Mouse (Mus musculus): Measurements from ENCODE around the gene Gpr37l1. TPM values are rescaled to one million over a fixed set of nuclear protein-coding genes. Genes with fewer than 3 reads are reported as not detected.
"Not testable (repeated sequence)": the region's sequence is repeated elsewhere in the genome, so short reads cannot be mapped to it uniquely, and the experiment has no call there.

The Gpr37l1 gene
- polyA plus RNA-seq, 1 experiment from 2014 or later, result not detected

DNA sequence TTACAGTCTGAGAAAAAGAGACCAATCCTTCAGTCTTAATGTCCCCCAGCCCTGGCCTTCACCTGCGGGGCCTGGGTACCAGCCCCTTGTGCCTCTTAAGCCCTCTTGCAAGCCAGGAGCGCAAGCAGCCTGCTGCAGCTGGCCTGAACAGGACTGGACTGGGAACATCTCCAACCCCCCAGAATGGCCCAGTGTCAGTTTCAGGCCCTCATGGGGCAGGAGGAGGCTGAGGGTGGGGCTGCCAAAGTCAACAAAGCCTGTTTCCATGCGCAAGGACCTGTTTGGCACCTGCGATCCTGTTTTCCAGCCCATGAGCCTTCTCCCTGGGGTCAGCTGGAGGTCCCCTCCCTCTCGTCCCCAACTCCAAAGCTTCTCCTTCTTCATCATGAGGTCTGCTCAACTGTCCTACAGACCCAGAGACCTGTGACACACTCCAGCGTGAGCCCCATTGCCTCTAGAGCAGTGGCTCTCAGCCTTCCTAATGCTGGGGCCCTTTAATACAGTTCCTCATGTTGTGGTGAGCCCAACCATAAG is 28.5 kb upstream of the Gpr37l1 start:
- WGBS, result 87% methylated on average over 6 of the region's 6 CpGs
- H3K4me2 ChIP-seq (replicated peaks), result no peak overlapping the region
- ATAC-seq (ENCODE audit: insufficient number of reproducible peaks, low FRiP score, low TSS enrichment, low read depth), result no peak

GRCm38 (mm10) chr1:135194335-135194734 is 26.9 kb upstream of the Gpr37l1 start:
- not testable (repeated sequence) for ATAC-seq (ENCODE audit: insufficient number of reproducible peaks, low FRiP score, low TSS enrichment, low read depth); H3K9ac ChIP-seq; H3K36me3 ChIP-seq; H3K9me3 ChIP-seq (replicated peaks); H3K27ac ChIP-seq (replicated peaks); H3K4me3 ChIP-seq (replicated peaks); H3K27me3 ChIP-seq; H3K4me2 ChIP-seq (replicated peaks)
- 71% methylated on average over 5 of the region's 5 CpGs for WGBS
- peaks cover 14% of the 10 kb centered on the region for H3K4me1 ChIP-seq

More for the DNA sequence above, 28.5 kb upstream of the Gpr37l1 start:
- H3K36me3 ChIP-seq, result no peaks in the 10 kb centered on the region
- no peak overlapping the region for H3K9ac ChIP-seq
- H3K27ac ChIP-seq (replicated peaks), result no peak overlapping the region
- no peak overlapping the region for H3K4me3 ChIP-seq (replicated peaks)
- H3K27me3 ChIP-seq, result no peaks in the 10 kb centered on the region
- no peaks in the 10 kb centered on the region for H3K9me3 ChIP-seq (replicated peaks)
- peaks cover 18% of the 10 kb centered on the region for H3K4me1 ChIP-seq

- no peak for ATAC-seq (ENCODE audit: insufficient number of reproducible peaks, low FRiP score, low TSS enrichment, low read depth)
- Histone ChIP-seq H3K27me3 (no peaks in the 10 kb centered on the region), H3K9ac (no peak overlapping the region), H3K9me3 (replicated peaks) (no peaks in the 10 kb centered on the region), H3K4me2 (replicated peaks) (no peak overlapping the region), H3K4me3 (replicated peaks) (no peak overlapping the region), H3K4me1 (no peaks in the 10 kb centered on the region; the same call in 1 of the 2 replicates), H3K27ac (replicated peaks) (no peak overlapping the region), H3K36me3 (no peaks in the 10 kb centered on the region)
- WGBS, result 82% methylated on average over 4 of the region's 4 CpGs
Measured at GRCm38 (mm10) chr1:135189186-135189585, 21.7 kb upstream of the Gpr37l1 start.

DNA sequence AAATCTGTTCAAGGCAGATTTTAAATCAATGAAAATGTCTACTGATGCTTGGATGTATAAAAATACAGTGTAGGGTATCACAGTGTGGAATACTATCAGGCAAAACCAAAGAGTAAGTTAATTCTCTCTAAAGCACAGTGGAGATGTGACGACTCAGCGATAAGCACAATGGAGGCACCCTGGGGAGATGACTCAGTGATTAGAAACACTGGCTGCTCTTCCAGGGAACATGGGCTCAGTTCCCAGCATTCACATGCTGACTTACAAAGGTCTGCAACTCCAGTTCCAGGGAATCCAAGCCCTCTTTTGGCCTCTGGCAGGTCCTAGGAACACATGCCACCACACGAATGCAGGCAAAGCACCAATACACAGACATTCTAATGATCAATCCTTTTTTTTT is 20.7 kb upstream of the Gpr37l1 start:
- peaks cover 6% of the 10 kb centered on the region; the same call in 1 of the 2 replicates for H3K4me1 ChIP-seq
- H3K9me3 ChIP-seq (replicated peaks), result no peaks in the 10 kb centered on the region
- H3K9ac ChIP-seq, result no peak overlapping the region
- no peaks in the 10 kb centered on the region for H3K36me3 ChIP-seq
- no peak overlapping the region for H3K27ac ChIP-seq (replicated peaks)
- H3K27me3 ChIP-seq, result no peaks in the 10 kb centered on the region
- ATAC-seq (ENCODE audit: insufficient number of reproducible peaks, low FRiP score, low TSS enrichment, low read depth), result no peak
- 24% methylated on average over 3 of the region's 3 CpGs for WGBS
- H3K4me3 ChIP-seq (replicated peaks), result no peak overlapping the region
- no peak overlapping the region for H3K4me2 ChIP-seq (replicated peaks)

DNA sequence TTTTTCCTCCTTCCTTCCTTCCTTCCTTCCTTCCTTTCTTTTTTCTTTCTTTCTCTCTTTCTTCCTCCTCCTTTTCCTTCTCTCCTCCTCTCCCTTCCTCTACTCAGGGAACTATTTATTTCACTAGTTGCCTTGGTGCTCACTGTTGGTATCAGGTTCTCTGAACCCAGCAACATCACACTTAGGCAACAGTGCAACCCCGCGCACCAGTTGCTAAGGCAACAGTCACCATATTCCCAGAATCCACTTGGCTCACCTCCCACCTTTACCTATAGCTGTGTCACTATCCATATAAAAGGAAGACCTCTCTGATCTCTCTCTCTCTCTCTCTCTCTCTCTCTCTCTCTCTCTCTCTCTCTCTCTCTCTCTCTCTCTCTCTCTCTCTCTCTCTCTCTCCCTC is 19.5 kb upstream of the Gpr37l1 start:
- not testable (repeated sequence) for H3K9me3 ChIP-seq (replicated peaks)

DNA sequence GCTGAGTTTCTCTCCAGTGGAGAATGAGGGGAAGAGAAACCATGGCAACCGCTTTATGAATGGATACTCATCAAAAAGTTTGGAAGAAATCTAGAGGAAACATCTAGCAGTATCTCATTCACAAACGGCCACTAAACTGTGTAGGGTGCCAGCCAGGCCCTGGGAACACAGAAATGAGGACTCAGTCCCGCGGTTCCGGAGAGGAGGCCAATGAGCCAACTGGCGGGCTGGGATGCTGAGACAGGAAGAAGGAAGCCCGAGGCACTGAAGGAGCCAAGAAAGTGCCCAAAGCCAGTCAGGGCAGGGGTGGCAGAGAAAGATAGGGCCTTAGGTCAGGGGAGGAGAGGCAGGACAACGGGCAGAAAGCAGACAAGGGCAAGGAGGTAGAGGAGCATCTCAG is 18.9 kb upstream of the Gpr37l1 start:
- Histone ChIP-seq H3K4me2 (replicated peaks) (no peak overlapping the region), H3K9me3 (replicated peaks) (no peaks in the 10 kb centered on the region), H3K36me3 (no peaks in the 10 kb centered on the region), H3K4me1 (peaks cover 9% of the 10 kb centered on the region; the same call in 1 of the 2 replicates), H3K4me3 (replicated peaks) (no peak overlapping the region), H3K9ac (no peak overlapping the region), H3K27ac (replicated peaks) (no peak overlapping the region), H3K27me3 (no peaks in the 10 kb centered on the region)
- WGBS, result 38% methylated on average over 8 of the region's 8 CpGs
- ATAC-seq (ENCODE audit: insufficient number of reproducible peaks, low FRiP score, low TSS enrichment, low read depth), result no peak

More for the DNA sequence above, 19.5 kb upstream of the Gpr37l1 start:
- ATAC-seq (ENCODE audit: insufficient number of reproducible peaks, low FRiP score, low TSS enrichment, low read depth); H3K27me3 ChIP-seq; H3K9ac ChIP-seq; H3K4me2 ChIP-seq (replicated peaks); H3K4me3 ChIP-seq (replicated peaks); H3K4me1 ChIP-seq; H3K36me3 ChIP-seq; H3K27ac ChIP-seq (replicated peaks): not testable (repeated sequence)
- 38% methylated on average over 2 of the region's 2 CpGs for WGBS

DNA sequence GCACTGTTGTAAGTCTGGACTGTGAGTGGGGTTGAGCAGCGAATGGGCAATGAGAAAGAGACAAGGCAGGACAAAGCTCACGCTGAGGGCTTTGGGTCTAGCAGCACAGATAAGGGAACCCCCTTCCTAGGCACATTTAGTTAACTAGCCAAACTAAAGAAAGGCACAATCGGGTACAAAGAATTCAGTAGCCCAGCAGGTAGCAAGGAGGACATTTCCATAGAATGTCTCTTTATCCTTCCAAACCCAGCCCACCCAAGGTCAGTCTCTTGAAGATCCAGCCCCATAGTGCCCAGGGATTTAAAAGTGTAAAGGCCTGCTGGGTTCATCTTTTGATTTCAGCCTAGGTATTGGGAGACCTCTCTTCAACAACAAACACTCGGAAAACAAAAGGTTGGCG is 18.5 kb upstream of the Gpr37l1 start:
- WGBS, result 51% methylated on average over 5 of the region's 5 CpGs

GRCm38 (mm10) chr1:135183941-135184570 is 16.6 kb upstream of the Gpr37l1 start:
- peak overlapping the region; percentile 30; the same call in 1 of the 2 replicates for H3K27ac ChIP-seq (replicated peaks)
- H3K4me2 ChIP-seq (replicated peaks), result no peak overlapping the region
- WGBS, result 52% methylated on average over 11 of the region's 11 CpGs
- ATAC-seq (ENCODE audit: insufficient number of reproducible peaks, low FRiP score, low TSS enrichment, low read depth), result peak; percentile 34; the same call in 1 of the 2 replicates
- H3K4me1 ChIP-seq, result peaks cover 9% of the 10 kb centered on the region; the same call in 1 of the 2 replicates
- H3K36me3 ChIP-seq, result no peaks in the 10 kb centered on the region
- no peak overlapping the region for H3K9ac ChIP-seq
- H3K27me3 ChIP-seq, result no peaks in the 10 kb centered on the region
- H3K9me3 ChIP-seq (replicated peaks), result no peaks in the 10 kb centered on the region
- H3K4me3 ChIP-seq (replicated peaks), result no peak overlapping the region

More for the DNA sequence above, 18.5 kb upstream of the Gpr37l1 start:
- H3K36me3 ChIP-seq, result no peaks in the 10 kb centered on the region
- no peak overlapping the region for H3K27ac ChIP-seq (replicated peaks)
- H3K9me3 ChIP-seq (replicated peaks), result no peaks in the 10 kb centered on the region
- H3K4me2 ChIP-seq (replicated peaks), result no peak overlapping the region
- H3K27me3 ChIP-seq, result no peaks in the 10 kb centered on the region
- H3K4me1 ChIP-seq, result peaks cover 9% of the 10 kb centered on the region; the same call in 1 of the 2 replicates
- no peak for ATAC-seq (ENCODE audit: insufficient number of reproducible peaks, low FRiP score, low TSS enrichment, low read depth)
- H3K4me3 ChIP-seq (replicated peaks), result no peak overlapping the region
- H3K9ac ChIP-seq, result no peak overlapping the region

- H3K36me3 ChIP-seq, result no peaks in the 10 kb centered on the region
- no peak overlapping the region for H3K27ac ChIP-seq (replicated peaks)
- no peaks in the 10 kb centered on the region for H3K27me3 ChIP-seq
- peaks cover 9% of the 10 kb centered on the region; the same call in 1 of the 2 replicates for H3K4me1 ChIP-seq
- no peak overlapping the region for H3K9ac ChIP-seq
- 71% methylated on average over 4 of the region's 4 CpGs for WGBS
- ATAC-seq (ENCODE audit: insufficient number of reproducible peaks, low FRiP score, low TSS enrichment, low read depth), result 0 out of 2 replicates have a peak, but pooled peaks have one; percentile 25
- no peak overlapping the region for H3K4me2 ChIP-seq (replicated peaks)
- no peaks in the 10 kb centered on the region for H3K9me3 ChIP-seq (replicated peaks)
- no peak overlapping the region for H3K4me3 ChIP-seq (replicated peaks)
Measured at GRCm38 (mm10) chr1:135183448-135183847, 16.0 kb upstream of the Gpr37l1 start.

DNA sequence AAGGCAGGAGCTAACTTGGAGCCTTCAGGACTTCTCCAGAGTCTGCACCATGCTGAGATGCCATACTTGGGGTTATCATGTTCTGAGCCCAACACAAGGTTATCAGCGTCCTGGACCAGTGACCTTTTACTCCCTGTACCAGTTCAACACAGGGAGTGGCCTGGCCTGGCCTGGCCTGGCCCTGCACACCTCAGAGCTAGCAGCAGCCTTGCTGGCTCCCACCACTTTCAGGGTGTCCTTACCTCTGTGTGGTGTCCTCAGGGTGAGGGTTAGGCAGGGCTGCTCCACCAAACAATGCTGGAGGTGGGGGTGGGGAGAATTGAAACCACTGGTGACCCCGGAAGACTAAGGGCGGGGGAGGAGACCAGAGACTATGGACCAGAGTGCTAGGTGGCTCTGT is 15.5 kb upstream of the Gpr37l1 start:
- 65% methylated on average over 3 of the region's 3 CpGs for WGBS

DNA sequence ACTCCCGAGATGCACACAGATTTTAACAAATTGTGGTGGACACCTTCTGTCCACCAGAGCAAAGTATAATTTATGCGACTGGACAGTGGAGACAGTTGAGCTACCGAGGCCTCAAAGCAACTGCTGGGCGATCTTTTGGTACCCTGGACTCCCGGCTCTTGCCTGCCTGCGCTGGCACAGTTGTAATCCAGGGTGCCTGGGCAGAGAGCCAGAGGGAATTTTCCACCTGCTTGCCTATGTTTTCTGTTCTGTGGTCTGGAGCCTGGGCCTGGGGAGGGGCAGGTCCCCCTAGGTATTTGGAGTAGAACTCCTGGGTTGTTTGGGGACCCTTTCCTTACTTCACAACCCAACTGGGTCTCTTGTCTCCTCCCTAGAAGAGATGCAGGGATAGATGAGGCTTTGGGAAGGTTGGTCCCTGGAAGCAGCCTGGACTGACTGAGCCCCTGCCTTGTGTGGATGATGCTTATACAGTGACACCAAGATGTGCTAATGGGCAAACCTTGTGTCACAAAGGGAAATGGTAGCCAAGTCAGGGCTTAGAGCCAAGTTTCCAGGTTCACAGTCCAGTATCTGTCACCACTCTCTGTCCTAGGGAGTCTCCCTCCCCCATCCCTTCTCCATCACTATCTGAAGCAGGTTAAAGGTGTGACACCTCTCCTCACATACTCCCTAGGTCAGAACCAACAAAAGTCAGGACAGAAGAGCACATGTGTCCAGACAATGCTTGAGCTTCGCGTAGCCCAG is 14.6 kb upstream of the Gpr37l1 start:
- no peak overlapping the region for H3K27ac ChIP-seq (replicated peaks)
- no peak overlapping the region for H3K4me2 ChIP-seq (replicated peaks)
- H3K36me3 ChIP-seq, result no peaks in the 10 kb centered on the region
- 72% methylated on average over 8 of the region's 8 CpGs for WGBS
- ATAC-seq (ENCODE audit: insufficient number of reproducible peaks, low FRiP score, low TSS enrichment, low read depth), result no peak
- peaks cover 9% of the 10 kb centered on the region; the same call in 1 of the 2 replicates for H3K4me1 ChIP-seq
- H3K27me3 ChIP-seq, result no peaks in the 10 kb centered on the region
- H3K9me3 ChIP-seq (replicated peaks), result no peaks in the 10 kb centered on the region
- no peak overlapping the region for H3K9ac ChIP-seq
- H3K4me3 ChIP-seq (replicated peaks), result no peak overlapping the region

More for the DNA sequence above, 15.5 kb upstream of the Gpr37l1 start:
- Histone ChIP-seq H3K4me3 (replicated peaks) (no peak overlapping the region), H3K36me3 (no peaks in the 10 kb centered on the region), H3K9ac (no peak overlapping the region), H3K9me3 (replicated peaks) (no peaks in the 10 kb centered on the region), H3K27ac (replicated peaks) (no peak overlapping the region), H3K4me1 (peaks cover 9% of the 10 kb centered on the region; the same call in 1 of the 2 replicates), H3K4me2 (replicated peaks) (no peak overlapping the region), H3K27me3 (no peaks in the 10 kb centered on the region)
- ATAC-seq (ENCODE audit: insufficient number of reproducible peaks, low FRiP score, low TSS enrichment, low read depth), result no peak

All from embryonic facial prominence, embryonic 15.5 days (tissue).